Mouse (Mus musculus) T-helper 2 cell (primary cell): ENCODE data around the gene Ptpn14.

Experiments
- in situ Hi-C: fragments of 300-600 bp; cut with MboI, MseI; formaldehyde crosslinking; loops from one replicate; pipeline ENCODE4 v1.15.1; 2025; ENCODE audit warnings: high pct_unique_total_duplicates

The Ptpn14 gene

DNA sequence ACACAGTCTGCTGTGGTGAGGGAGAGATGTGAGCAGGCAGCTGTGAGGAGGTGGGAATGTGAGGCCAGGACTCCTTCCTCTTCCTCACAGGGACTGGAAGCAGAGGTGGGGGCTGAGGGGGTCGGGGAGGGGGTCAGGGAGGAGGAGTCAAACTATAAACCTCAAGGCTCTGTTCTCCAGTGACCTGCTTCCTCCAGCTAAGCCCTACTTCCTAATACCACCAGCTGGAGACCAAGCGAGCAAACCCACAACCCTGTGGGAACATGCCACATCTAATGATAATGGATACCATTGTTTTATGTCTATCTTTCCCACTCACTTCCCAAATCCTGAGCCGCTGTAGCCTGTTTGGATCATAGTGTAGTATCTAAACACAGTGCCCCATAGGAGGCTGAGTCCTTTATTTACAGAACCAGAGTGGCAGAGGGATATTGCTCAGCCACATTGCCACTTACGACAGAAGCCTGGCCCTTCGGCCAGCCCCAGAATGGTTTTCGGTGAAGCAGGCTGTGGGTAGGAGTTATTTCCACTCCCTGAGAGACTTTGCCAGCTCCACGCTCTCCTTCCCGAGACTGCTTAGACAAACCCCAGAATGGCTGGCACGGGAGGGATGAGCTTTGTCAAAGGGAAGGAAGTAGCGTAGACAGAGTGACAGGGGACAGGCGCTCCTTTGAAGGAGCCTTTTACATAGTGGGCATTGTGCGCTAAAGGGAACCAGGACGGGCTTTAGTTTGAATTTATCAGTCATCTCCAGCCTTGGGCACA, 78.6 kb downstream of the Ptpn14 start:
- in situ Hi-C loops: no loop called here

DNA sequence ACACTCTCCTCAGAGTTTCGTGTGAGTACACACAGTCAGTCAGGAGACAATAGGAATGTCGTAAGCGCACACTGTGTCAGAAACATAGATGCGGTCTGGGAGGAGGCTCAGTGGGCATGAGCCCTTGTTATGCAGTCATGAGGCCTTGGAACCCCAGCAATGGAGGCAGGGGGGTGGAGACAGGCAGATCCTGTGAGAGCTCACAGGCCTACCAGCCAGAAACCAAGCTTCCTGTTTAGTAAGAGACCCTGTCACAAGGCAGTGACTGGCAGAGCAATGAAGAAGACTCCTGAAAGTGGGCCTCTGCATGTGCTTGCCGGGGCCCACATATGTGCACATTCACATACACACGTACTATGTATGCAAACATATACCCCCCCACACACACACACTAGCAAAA, 79.9 kb downstream of the Ptpn14 start:
- in situ Hi-C loops: no loop called here

DNA sequence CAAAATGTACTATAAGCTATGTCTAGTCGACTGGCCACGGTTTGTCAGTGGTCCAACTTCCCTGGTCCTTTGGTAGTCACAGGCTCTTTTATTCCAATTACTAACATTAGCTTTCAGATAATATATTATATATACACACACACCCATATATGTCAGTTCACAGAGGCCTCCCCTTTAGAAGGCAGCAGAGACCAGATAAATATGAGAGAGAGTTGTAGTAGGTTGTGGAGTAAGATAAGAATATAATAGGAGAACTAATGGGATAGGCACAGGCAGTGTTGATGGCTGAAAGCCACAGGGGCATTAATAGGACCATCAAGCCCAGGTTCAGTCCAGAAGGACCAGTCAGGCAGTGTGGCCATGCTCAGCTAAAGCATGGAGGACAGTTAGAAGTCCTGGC, 80.4 kb downstream of the Ptpn14 start:
- in situ Hi-C loops: no loop called here

DNA sequence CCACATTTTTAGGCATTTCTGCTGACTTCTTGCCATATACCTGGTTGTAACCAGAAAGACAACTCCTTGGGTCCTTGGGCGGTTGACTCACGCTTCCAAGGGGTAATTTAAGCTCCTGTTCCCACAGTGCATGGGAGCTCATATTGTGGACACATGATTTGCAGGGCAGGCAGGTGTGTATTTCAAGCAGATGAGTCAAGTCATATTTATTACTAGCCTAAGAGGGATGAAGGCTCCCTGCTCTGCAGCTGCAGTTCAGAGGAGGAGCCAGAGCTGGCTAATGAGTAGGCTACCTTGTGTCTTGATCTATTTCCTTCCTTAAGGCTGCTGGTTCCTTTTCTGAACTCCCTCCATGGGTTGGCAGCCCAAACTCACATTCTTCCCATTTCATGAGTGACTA, 83.7 kb downstream of the Ptpn14 start:
- in situ Hi-C loops: no loop called here

DNA sequence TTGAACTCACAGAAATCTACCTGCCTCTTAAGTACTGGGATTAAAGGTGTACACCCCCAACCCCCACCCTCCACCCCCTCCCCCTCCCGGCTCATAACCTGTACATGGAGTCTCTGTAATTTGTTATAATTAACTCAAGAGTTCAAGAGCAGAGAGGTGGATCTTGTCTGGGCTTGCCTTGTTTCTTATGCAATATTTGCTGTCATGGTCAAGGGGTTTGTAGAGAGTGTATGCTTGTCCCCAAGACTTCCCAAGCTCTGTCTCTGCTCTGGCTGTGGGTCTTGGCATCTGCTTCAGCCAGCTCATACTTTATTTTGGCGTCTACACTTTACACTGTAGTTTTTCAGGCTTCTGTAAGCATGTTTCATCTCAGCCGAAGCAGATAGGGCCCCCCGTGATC, 86.3 kb downstream of the Ptpn14 start:
- in situ Hi-C loops: no loop called here

DNA sequence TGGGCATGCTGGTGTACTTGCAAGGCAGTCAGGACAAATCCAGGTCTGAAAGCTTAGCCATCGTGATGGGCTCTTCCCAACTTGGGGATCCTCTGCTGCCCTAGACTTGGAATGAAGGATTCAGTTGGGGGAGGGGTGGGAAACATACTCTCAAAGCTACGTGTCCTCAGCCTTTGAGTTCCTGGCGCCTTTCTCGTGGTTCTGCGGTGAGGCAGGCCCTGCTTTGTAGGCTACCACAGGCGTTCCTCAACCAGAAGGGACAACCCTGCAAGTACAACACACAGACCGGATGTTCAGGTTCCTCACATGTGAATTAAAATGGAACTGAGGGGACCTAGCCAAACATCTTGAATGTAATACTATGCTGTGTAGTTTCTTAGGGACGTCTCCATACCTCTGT, 89.0 kb downstream of the Ptpn14 start:
- in situ Hi-C loops: no loop called here

DNA sequence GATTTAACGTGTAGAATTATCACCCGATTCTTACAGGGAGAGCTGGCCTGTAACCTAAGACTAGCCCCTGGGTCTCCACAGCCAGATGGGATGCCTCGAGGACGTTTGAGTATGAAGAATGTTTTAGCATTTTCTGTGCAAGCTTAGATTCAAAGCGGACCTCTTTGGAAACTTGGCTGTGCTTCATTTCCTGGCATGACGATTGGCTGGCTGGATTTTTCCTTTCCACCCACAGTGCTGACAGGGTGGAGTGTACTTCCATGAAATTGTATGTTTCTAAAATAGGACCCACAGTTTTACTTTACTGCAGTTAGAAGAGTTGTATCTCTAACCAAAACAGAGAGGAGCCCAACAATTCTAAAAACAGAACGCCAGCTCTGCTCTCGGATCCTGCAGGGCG, 89.7 kb downstream of the Ptpn14 start:
- in situ Hi-C loops: no loop called here

DNA sequence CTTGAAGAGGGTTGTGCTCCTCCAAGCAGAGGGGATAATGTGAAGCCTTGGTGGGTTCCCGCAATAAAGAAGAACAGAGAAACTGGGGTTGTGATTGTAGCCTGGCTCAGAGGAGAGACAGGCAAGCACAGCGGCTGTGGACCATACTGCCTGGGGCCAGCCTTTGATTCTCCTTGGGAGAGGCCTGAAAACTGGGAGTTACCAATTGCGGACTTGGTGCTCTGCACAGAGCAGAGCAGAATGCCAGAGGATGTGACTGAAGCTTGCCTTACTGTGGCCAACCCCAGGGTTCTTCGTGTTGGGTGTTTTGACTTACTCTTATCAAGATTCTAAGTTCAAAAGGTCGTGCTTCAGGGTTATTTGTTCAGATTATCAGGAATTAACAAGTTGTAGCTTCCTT, 92.0 kb downstream of the Ptpn14 start:
- in situ Hi-C loops: no loop called here

DNA sequence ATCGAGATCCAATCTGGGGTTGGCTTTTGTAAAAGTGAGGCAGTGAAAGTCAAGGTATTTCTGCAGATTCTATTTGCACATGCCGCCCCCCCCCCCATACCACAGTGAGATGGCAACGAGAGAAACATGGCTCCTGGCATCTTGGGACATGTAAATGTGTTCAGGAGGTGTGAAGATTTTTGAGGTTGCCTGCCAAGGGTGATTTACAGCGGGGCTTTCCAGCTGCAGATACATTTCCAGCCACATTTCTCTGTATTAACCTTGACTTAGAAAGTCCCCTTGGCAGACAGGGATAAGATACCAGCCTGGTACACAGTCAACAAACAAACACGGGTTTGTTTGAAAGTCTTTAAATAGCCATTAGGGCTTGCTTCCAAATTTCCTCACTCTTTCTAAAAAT, 96.4 kb downstream of the Ptpn14 start:
- in situ Hi-C loops: no loop called here

DNA sequence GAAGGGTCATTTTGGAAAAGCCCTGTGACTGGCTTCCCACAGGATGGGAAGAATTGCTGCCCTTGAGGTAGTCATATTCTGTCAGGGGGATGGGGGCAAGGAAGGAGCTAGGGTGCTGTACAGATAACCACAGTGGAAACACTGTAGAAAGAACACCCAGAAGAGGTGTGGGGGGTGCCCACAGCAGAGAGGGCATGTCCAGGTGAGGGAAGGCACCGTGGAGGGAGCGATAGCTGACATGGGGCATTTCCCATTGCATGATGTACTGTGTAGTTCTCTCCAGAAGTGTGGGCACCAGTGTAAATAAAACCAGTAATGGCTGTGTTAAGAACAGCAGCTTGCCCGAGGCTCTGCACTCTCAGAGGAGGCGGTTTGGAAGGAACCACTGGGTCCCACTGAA, 102.3 kb downstream of the Ptpn14 start:
- in situ Hi-C loops: no loop called here

DNA sequence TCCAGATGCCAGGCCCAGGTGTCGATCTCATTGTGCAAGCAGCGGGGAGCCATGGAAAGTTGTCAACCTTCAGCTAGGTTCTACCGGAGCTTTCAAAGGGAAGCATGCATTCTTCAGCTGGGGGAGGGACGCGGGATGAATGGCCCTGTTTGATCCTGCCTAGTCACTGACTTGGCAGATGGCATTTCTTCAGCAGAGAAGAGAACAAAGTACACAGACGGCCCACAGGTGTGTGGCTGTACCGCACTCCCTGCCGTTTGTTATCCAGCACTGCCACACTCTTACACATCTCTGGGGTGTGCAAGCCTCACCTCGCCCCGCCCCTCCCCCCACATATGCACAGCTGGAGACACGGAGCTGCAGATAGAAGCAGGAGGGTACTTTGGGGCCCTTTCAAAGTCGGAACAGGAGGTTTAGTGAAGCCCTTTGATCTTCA, 102.7 kb downstream of the Ptpn14 start:
- in situ Hi-C loops: no loop called here

DNA sequence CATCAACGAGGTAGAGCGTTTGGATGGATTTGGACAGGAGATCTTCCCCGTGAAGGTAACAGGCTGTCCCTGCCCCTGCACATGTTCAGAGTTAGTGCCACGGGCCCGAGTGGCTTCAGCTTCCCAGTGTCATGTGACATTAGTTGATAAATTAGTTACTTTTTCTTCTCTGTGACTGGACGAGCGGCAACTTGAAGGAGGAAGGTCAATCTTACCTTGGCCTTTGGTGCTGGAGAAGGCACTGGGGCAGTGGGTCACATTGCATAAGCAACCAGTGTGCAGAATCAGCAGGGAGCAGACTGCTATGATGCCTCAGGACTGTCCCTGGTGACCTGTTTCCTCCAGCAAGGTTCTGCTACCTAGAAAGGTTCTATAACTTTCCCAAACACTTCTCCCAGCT, 105.3 kb downstream of the Ptpn14 start:
- in situ Hi-C loops: no loop called here

DNA sequence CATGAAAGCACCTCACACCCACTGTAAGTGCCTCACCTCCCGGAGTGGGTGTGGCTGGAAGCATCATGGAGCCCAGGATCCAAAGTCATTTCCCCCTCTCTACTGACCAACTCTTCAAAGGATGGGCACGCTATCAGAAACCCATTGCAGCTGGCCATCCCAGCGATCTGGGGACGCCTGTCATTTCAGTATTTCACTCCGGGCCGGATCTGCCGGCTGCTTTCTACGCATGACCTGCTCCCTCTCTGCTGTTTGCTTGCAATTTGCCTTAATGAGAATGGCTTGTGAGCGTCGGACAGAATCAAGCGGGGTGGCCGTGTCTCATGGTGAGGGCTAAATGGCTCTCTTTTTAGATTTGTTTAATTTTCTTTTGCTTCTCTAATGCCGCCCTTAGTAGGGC, 106.1 kb downstream of the Ptpn14 start:
- in situ Hi-C loops: no loop called here

DNA sequence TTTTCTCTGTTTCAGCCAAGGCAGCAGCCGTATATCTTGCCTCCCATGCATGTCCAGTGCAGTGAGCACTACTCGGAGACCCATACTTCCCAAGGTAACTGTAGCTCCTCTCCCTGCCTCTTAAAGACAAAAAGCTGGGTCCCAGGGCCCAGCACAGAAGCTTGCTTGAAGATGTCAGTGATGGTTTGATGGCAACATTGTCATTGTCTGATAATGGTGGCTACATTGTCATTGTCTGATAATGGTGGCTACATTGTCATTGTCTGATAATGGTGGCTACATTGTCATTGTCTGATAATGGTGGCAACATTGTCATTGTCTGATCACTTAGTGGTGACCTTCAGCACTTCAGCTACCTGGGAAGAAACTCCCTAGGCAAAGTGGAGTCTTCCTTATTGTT, 118.3 kb downstream of the Ptpn14 start:
- in situ Hi-C loops: no loop called here

DNA sequence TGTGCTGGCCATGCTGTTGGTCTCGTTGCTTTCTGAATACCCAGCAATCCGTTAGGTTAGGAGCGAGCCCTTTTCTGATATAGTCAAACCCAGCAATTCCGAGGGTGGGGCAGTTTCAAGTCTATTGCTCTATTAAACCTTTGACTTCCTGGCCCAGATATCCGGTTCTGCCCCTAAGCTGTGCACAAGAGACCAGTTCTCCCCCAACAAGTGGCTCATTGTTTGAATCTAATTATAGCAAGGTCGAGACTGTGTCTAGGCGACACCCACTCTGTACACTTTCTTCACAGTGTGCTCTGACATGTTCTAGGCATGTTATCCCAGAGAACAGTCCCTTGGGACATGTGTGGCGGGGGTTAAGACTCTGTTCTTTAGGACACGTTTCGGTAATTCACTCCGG, 121.5 kb downstream of the Ptpn14 start:
- in situ Hi-C loops: no loop called here

DNA sequence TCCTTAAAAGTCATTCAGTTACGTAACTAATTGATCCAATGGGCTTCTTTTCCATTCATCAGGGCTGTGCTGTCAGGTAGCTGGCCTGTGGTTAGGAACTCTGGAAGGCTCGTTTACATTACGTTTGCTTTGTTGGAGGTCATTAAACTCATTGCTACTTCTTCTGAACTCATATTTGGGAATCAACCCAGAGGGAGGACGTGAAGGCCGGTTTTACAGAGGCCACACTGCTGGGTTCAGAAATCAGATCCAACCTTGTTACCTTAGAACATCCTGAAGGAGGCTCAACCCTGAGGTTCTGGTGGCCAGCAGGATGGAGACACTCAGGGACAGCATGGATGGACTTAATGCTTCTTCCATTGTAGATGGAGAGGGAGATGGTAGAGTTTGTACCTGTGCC, 124.0 kb downstream of the Ptpn14 start:
- in situ Hi-C loops: no loop called here

DNA sequence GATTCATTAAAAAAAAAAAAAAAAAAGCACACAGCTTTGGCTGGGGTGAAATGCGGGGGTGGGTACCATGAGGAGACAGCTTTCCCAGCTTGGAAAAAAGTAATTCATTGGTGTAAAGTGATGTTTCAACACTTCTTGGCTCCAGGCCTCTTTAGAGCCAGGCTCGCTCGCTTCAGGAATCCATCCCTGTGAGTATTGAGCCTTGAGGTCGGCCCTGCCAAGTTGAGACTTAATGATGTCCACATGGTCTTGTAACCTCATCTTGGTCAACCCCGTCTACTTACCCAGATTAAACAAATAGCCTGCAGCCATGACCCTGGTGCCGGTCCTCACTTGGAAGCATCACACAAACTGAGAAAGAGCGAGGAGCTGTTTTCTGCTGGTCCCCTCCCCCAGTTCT, 124.4 kb downstream of the Ptpn14 start:
- in situ Hi-C loops: no loop called here

DNA sequence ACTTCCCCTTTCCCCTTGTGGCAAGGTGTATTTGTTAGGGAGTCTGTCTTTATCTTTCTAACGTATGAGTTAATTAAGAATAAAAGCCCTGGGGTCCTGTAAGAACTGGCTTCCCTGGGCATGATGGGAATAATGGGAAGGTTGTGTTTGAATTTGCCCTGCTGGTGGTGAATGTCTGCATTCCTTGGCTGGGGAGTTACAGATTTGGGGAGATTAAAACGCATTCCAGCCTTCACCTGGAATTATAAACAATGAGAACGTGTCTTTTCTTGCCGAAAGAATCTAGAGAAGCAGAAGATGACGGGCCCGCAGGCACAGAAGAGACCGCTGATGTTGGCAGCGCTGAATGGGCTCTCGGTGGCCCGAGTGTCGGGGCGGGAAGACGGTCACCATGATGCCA, 126.6 kb downstream of the Ptpn14 start:
- in situ Hi-C loops: no loop called here

DNA sequence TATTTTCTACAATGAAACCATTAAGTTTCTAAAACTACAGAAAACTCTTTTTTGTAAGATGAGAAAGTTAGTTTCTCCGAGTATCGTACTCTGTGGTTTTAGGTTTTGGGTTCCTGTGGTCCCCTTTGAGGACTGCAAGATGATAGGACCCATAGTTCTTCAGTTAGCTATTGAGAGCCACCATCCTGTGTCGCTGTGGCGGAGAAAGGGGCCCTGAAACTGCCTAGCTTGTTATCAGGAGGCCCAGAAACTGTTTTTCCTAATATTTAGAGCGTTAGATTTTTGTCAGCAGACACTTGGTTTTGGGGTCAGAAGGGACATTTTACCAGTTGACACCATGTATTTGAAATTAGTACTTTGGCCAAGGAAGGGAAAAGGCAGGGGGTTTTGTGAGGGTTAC, 127.7 kb downstream of the Ptpn14 start:
- in situ Hi-C loops: no loop called here

DNA sequence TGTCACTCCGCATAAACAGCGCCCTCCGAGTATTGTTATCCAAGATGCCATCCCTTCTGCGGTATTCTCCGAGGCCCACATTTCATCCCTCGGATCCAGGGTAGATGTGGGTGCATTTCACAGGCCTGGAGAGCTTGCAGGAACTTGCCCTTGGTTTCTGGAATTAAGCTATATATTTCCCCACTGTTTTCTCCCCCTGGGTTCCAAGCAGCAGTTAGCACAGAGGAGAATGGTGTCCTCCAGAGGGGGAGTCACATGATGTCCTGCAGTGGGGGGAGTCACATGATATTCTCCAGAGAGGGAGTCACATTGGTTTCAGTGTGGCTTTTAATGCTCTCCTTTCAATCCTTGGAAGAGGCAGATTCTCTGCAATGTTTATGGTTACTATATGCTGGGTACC, 130.3 kb downstream of the Ptpn14 start:
- in situ Hi-C loops: no loop called here

DNA sequence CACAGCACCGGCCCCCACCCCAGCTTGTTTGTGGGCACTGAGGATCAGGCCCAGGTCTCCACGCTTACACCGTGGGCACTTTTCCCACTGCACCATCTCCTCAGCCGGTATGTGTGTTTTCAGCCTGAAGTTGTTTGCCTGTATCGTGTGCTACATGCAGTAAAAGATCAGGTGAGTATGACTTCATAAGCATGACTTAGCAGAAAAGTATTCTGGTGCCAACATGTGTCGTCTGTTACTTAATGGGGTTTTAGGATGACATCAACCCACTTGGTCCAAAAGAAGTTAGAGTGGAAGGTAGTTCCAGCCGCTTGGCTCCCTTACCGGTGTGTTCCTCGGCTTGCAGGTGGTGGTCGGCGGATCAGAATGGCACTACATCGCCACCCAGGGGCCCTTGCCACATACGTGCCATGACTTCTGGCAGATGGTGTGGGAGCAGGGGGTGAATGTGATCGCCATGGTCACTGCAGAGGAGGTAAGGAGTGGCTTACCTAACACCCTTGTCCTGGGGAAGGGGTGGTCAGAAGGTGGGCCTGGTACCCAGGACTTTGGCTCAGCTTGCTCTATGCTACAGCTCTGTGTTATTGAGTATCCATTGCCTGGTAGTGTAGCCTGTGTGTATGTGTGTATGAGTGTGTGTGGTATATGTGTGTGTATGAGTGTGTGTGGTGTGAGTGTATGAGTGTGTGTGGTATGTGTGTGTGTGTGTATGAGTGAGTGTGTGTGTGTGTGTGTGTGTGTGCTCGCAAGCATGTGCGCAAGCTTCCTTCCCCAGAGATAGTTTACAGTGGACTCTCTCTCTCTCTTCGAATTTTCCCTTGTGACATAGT, 132.3 kb downstream of the Ptpn14 start:
- in situ Hi-C loops: no loop called here

DNA sequence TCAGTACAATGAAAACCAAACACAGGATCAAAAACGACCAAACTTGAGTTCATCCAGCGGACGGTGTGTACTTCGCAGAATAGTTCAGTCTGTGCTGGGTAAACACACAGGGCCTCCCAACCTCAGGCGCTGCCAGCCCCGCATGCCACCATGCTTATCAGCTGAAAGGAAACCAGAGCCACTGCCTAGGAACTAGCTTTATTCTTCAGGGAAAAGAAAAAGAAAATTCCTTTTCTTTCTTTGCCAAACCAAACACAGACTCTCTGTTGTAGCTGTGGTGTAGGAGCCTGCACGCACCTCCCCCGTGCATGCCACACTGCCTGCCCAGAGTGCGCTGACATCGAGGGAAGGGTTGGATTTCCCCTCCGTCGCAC, 132.9 kb downstream of the Ptpn14 start:
- in situ Hi-C loops: no loop called here

DNA sequence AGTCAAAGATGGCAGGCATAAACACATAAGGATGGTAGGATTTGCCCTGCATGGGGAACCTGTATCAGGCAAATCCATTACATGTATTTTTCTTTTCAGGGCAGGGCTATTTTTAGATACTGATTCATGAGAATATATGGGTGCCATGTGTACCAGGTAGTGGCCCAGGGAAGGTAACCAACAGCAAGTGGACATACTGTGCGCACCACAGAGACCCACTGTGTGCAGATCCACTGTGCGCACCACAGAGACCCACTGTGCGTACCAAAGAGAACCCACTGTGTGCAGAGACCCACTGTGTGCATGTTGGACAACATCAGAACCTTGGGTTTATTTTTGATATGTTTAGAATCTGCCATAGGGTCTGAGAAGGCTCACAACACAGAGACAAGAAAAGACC, 135.7 kb downstream of the Ptpn14 start:
- in situ Hi-C loops: no loop called here
